Mouse (Mus musculus) liver, adult 2 months (tissue): ENCODE data around the gene Zc3h4.

Experiments
- CTCF ChIP-seq: fragments of 200-500 bp; IDR thresholded peaks from 2 replicates; pipeline ENCODE4 v1.5.1; 2011; ENCODE audit warnings: low read depth, low read length, control low read depth
- POLR2A ChIP-seq: fragments of 200-500 bp; IDR thresholded peaks from 2 replicates; pipeline ENCODE4 v1.6.1; 2011; ENCODE audit warnings: low read length, control low read depth; ENCODE audit not compliant: insufficient read depth; ENCODE audit errors: extremely low read depth

- TF ChIP-seq CTCF (no peak), POLR2A (no peak)
These were observed 51.9 kb downstream of the Zc3h4 start, which contains the start of gene Tmem160 for GRCm38 (mm10) chr7:16452587-16453073.
